Mouse (Mus musculus) adipocyte (in vitro differentiated cells): ENCODE results near the gene Cacna1g.

Source experiments
- DNase-seq: peaks from one replicate; pipeline ENCODE4 v3.0.0-alpha.2; 2016; ENCODE audit warnings: low spot score

The Cacna1g gene

GRCm38 (mm10) chr11:94445300-94445699 lies 28.7 kb downstream of the Cacna1g start:
- no peak for DNase-seq

DNA sequence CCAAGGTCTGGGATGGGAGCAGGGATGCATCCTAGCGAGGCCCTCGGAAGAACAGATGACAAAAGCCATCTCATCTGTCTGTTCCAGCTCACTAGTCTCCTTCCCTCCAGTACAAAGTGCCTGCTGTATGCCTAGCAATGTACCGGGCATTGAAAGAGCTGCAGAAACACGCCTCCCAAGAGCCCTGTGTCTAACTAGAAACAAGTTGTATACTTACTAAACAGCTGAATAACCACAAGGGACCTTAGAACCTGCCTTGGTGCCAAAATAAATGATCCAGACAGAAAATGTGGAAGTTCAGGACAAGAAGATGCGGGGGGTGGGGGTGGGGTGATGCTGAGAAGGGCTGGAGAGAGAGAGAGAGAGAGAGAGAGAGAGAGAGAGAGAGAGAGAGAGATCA lies 29.2 kb downstream of the Cacna1g start:
- peak; percentile 21 for DNase-seq

DNA sequence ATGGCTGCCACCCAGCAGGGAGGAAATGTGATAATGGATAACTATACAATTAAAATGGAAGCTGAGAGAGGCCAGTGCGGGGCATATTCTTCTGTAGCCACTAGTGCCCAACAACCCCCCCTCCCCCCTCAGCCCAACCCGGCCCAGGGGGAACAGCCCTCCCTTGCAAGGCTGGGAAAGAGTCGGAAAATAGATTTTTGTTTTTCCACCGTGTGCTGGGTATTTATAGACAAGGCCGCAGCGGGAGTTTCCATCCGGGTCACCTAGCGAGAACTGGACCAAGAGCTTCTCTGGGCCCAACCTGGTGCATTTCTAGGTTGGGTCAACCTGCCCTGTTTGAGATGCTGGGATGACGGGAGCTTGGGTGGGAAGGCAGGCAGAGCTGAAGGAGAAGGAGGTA lies 32.2 kb downstream of the Cacna1g start:
- DNase-seq: no peak

GRCm38 (mm10) chr11:94441122-94441521 lies 32.9 kb downstream of the Cacna1g start:
- DNase-seq: no peak

GRCm38 (mm10) chr11:94440421-94440820 lies 33.6 kb downstream of the Cacna1g start:
- no peak for DNase-seq

GRCm38 (mm10) chr11:94429011-94429651 lies 44.9 kb downstream of the Cacna1g start:
- DNase-seq: no peak

DNA sequence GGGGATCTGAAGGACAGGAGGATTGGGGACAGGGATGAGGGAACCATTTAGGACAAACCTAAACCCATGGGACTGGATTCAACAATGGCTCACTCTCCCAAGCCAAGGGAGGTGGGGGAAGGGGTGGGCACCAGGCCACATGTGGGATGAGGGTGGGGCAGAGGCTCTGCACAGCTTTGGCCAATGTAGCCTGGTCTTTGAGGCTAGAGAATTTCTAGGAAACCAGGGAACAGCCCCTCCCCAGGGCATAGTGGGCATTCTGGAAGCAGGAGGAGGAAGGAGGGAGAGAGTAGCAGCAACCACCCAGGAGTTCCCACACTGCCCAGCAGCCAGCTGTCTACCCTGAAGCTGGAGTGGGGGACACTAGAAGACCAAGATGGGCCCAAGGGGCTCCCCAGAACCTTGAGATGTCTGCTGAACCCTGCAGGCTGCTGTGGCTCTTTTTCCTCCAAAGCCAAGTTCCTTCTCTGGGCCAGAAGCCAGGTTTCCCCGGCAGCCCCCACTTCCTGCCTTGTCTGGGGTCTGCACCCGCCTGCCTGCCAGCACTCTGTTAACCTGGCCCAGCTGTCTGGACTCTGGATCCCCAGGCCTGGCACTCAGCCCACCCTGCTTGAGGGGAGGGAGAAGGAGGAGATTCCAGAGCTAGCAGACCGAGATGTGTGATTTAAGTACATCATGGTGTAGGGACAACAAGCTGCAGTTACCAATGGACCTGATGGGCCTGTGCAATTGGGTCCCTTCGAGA lies 45.7 kb downstream of the Cacna1g start:
- DNase-seq: peak; percentile 61

- DNase-seq: no peak
Measured at GRCm38 (mm10) chr11:94425656-94426055, 48.3 kb downstream of the Cacna1g start.

GRCm38 (mm10) chr11:94425215-94425614 lies 48.8 kb downstream of the Cacna1g start:
- no peak for DNase-seq

DNA sequence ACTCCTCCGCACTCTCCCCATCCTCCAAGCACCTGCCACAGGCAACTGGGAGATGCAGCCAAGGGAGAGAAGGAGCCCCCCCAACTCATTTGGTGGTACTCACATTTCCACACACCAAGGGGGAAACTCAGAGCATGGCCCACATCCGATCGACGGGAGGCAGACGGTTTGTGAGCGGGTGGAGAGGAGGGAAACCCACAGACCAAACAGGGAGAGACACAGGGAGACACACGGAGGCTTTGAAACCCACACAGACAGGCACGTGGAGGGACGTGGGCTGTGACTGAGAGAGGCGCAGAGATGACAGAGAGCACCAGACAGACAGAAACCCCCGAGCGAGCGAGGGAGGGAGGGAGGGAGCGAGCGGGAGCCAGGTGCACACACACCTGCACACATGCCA lies 49.6 kb downstream of the Cacna1g start:
- no peak for DNase-seq

DNA sequence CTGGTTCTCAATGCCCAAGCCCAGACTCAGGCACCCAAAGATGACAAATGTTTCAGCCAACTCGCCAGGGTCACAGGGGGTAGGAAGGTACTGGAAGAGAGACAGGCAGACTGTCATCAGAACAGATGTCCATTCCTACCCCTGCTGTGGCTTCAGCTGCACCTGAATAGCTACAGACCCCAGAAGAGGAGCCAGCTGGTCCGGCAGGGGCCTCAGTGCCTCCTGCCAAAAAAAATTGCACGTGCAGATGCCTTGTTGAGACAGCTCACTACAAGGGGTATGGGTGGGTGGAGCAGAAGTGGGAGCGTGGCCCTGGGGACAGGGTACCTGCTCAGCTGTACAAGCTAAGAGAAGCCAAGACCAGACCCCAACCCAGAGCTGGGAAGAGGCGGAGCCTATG lies 50.1 kb downstream of the Cacna1g start:
- DNase-seq: no peak

DNA sequence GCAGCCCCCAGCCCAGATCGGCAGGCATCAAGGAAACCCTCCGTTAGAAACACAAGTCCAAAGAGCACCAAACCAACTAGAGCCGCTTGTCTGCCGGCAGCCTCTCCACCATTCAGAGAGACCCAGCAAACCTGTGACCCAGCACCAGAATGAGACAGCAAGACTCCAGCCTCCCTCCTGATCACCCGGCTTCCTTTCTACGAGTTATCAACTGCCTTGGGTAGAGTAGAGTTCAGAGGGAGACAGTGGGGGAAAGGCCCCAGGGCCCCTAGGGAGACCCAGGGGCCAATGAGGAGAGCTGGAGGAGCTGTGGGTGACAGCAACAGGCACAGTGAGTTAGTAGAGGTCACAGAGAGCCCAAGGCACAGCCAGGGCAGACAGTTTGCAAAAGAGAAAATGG lies 53.0 kb downstream of the Cacna1g start:
- peak; percentile 19 for DNase-seq

DNA sequence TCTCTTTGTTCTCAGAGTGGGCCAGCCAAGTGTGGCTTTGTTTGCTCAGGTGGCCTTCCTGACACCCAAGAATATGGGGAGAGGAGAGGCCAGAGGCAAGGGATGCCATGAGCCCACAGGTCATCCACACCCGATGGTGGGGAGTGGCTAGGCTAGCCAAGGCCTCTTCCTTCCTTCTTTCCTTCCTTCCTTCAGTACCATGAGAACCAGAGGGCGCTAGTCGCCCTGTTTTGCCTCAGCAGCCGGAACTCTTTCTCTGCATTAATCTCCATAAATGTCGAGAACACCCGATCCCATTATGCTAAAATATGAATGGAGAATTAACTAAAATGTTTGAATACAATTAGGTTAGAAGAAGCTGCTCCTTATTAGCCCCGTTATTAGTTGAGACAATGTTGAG lies 53.7 kb downstream of the Cacna1g start:
- DNase-seq: peak; percentile 60

DNA sequence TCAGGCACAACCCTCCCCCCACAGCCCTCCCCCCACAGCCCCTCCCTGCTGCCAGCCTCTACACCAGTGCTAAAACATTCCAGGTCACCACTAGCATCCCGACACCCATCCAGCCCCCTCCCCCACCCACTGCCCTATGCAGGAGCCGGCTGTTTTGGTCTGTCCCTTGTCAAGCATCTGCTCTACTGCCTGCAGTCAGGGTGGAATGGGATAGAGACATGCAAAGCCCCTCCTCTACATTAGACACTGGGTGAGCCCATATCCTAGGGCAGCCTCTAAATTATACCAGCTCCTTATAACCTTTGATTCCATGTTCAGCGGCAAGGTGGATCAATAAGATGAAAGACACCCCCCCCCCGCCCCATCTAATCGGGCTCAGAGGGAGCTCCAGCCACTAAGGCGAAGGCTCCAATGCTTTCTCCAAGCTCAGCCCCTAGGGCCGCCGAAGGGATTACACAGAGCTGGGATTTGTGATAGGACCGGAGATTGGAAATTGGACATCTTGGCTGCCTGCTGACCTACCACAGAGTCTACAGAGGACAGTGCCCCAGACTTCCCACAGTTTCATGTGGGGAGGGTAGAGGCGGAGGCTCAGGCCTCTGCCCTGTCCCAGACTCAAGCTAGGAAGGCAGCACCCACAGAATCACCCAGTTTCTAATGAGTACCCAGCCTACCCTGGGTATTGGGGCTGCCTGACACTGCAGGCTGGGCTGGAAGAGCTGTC lies 54.8 kb downstream of the Cacna1g start:
- no peak for DNase-seq

DNA sequence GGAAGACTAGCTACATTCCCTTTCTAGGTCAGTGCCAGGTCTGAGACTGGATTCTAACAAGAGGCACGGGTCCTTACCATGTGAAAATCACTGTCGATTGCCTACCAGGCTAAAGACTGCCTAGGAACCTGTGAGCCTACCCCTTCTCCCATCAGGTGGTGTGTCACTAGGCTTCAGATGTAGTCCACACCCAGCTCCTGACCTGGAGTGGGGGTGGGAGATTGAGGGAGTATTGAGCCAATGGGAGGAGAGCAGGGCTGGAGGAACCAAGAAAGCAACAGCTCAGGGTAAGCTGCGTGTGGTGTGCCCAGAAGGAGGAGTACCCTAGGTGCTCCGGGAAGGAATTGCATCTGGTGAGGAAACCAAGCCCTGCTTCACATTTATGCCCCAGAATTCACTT lies 60.0 kb downstream of the Cacna1g start:
- no peak for DNase-seq

GRCm38 (mm10) chr11:94413516-94413915 lies 60.5 kb downstream of the Cacna1g start:
- DNase-seq: no peak

- no peak for DNase-seq
Measured at GRCm38 (mm10) chr11:94412998-94413469, 61.0 kb downstream of the Cacna1g start.

DNA sequence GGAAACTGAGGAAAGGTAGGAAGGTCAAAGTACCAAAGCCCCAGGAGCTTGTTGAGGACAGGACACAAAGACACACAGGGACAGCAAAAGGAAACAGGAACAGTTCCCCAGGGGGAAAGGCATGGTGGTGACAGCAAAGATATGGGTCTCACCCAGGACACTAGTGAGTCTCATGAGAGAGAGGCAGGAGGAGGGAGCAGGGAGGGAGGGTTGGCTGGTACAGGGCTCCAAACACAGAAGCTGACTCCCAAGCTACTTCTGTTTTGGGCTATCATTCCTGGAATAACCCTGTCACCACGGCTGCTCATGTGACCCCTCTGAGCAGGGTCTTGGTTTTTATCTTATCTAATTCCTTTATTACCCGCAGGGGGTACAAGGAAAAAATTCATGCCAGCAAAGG lies 61.4 kb downstream of the Cacna1g start:
- no peak for DNase-seq

DNA sequence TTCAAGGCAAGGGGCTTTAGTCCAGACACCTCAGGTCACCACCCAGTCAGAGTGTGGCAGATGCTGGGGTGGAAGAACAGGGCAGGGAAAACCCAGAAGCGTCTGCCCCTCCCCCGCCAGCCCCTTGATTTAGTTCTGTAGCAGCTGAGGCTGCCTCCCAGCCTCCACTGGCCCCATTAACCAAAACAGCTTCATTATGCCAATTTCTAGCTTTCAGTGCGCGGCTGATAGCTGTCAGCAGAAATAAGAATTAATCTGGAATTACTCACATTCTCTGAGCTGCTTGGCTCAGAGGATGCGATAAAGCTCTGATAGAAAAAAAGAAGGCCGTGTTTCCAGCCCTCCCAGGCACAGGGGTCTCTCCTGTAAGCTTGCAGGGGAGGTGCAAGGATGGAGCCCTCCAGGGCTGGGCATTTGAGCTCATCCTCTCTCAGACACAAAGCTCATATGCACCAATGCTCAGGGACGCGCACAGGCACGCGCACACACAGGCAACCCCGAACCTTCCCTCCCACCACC lies 66.1 kb downstream of the Cacna1g start:
- DNase-seq: no peak

- no peak for DNase-seq
Measured at GRCm38 (mm10) chr11:94405348-94405747, 68.7 kb downstream of the Cacna1g start.

DNA sequence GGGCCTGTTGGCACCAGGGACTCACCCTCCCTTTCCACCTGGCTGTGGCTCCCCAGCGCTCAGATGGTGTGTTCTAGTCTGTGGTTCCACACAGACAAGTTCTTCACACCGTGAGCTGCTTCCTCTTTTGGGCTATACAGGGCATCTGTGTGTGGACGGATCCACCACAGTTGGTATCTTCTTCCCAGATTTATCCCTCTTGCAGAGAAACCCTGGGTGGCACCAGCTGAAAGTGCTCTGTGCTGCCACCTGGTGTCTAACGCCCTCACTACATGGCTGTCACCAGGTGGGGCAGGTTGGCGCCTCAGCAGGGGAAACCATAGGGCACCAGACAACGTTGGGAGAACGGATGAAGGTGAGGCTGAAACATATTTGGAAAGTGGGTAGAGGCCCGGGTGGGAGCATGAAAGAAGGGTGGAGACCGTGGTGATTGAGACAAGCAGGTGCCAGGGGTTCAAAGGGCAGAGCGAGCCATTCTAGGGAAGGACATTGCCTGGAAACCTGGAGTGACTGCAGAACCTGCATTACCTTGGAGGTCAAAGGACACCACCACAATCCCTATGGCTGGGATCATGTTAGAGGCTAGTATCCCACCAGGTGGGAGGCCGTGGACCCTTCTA lies 69.2 kb downstream of the Cacna1g start:
- peak; percentile 78 for DNase-seq

DNA sequence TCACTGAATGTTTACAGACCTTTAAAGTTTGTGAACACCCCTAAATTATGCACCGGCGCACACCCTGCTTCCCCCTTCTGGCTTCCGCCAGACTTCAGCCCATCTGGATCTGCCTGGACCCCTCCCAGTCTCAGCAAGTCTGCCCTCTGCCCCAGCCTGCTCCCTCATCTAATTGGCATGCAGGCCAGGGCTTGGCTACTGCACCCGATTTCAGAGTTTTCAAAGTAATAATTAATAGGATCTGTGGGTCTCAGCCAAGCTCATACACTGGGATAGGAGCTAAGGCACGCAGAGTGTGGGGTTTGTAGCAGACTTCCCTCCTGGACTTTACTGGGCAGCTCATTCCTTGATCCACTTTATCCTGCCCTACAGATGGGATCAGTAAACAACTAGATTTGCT lies 69.8 kb downstream of the Cacna1g start:
- peak; percentile 45 for DNase-seq
